Mouse (Mus musculus) stomach, embryonic 14.5 days (tissue): ENCODE measurements around the gene Cdh18. TPM values are rescaled to one million over a fixed set of nuclear protein-coding genes. Genes with fewer than 3 reads are reported as not detected.
"Not testable (repeated sequence)": the region's sequence is repeated elsewhere in the genome, so short reads cannot be mapped to it uniquely, and the experiment has no call there.

Experiments
- ATAC-seq: fragments of 200-750 bp; cut with Nextera tagmentation; 2 replicates; pipeline ENCODE4 v1.8.0; 2017; ENCODE audit warnings: low read depth, moderate TSS enrichment; ENCODE audit not compliant: insufficient number of reproducible peaks, insufficient read depth, low FRiP score
- H3K27ac ChIP-seq: fragments of 300-500 bp; sonication (generic); 2 replicates; pipeline ENCODE4 v1.5.1; 2014; ENCODE audit warnings: mild to moderate bottlenecking, low read length, moderate library complexity, mixed read lengths
- H3K27me3 ChIP-seq: fragments of 300-500 bp; sonication (generic); 2 replicates; pipeline ENCODE4 v1.6.1; 2014; ENCODE audit warnings: low read length, control low read depth, mixed read lengths; ENCODE audit not compliant: control insufficient read depth, insufficient read depth
- H3K36me3 ChIP-seq: fragments of 300-500 bp; sonication (generic); 2 replicates; pipeline ENCODE4 v1.6.1; 2014; ENCODE audit warnings: mild to moderate bottlenecking, control low read depth, low read length, moderate library complexity, mixed read lengths; ENCODE audit not compliant: control insufficient read depth, insufficient read depth
- H3K4me1 ChIP-seq: fragments of 300-500 bp; sonication (generic); 2 replicates; pipeline ENCODE4 v1.6.1; 2014; ENCODE audit warnings: low read length, control low read depth, mixed read lengths; ENCODE audit not compliant: control insufficient read depth, insufficient read depth
- H3K4me2 ChIP-seq: fragments of 300-500 bp; sonication (generic); replicated peaks from 2 replicates; pipeline ENCODE4 v1.6.1; 2014; ENCODE audit warnings: low read depth, low read length, control low read depth
- H3K4me3 ChIP-seq: fragments of 300-500 bp; sonication (generic); 2 replicates; pipeline ENCODE4 v1.5.1; 2014; ENCODE audit warnings: low read depth, low read length, control low read depth
- H3K9ac ChIP-seq: fragments of 300-500 bp; sonication (generic); replicated peaks from 2 replicates; pipeline ENCODE4 v1.6.1; 2014; ENCODE audit warnings: low read depth, mild to moderate bottlenecking, control low read depth, low read length, moderate library complexity, mixed read lengths
- H3K9me3 ChIP-seq: fragments of 300-500 bp; sonication (generic); 2 replicates; pipeline ENCODE4 v1.6.1; 2016; ENCODE audit warnings: low read depth, low read length, control low read depth; ENCODE audit not compliant: control insufficient read depth
- WGBS: fragments of 180-500 bp; shearing (Covaris S2); extraction: QIAGEN DNeasy Blood & Tissue Kit; methylation state at CpG from one replicate; pipeline ENCODE4 v1.1.7; 2014; 5-methylcytosine and 5-hydroxymethylcytosine counted together
- polyA plus RNA-seq: library from polyadenylated mRNA; unstranded; fragments of >200 nt; fragmentation: Nextera tagmentation; extraction: Ambion mirVana; gene quantifications from 2 replicates; pipeline ENCODE4 v1.2.1, GENCODE M21; 2014

Cdh18 gene
- polyA plus RNA-seq, 1 experiment from 2014 or later, result 5.1 TPM

- no peak overlapping the region for H3K4me2 ChIP-seq
- H3K4me3 ChIP-seq, result no peak overlapping the region
- no peaks in the 10 kb centered on the region for H3K36me3 ChIP-seq
- no peaks in the 10 kb centered on the region for H3K4me1 ChIP-seq
- H3K9me3 ChIP-seq, result no peaks in the 10 kb centered on the region
- H3K27ac ChIP-seq, result no peak overlapping the region
- ATAC-seq, result no peak
- H3K27me3 ChIP-seq, result no peaks in the 10 kb centered on the region
- H3K9ac ChIP-seq, result no peak overlapping the region
These were observed 184.2 kb downstream of the Cdh18 start for GRCm38 (mm10) chr15:22733039-22733438.

DNA sequence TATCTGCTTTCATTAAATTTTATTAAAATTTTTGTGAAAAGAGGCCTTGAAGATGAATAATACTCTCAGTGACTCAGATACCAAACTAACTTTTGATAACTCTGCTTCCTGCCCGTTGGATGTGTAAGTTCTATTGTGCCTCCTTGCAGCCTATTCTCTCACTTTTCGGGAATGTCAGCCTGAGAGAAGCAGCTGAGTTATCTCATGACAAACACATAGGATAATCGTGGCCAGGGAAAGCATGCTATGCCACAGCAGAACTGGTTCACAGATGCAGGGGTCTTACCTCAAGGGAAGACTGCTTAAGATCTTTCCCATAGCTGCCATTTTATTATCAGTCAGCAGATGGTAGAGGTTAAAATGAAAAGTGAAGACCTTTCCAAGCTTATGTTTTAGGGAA is 187.3 kb downstream of the Cdh18 start:
- no peak overlapping the region for H3K9ac ChIP-seq
- no peaks in the 10 kb centered on the region for H3K4me1 ChIP-seq
- ATAC-seq, result no peak
- no peaks in the 10 kb centered on the region for H3K9me3 ChIP-seq
- no peak overlapping the region for H3K4me3 ChIP-seq
- no peak overlapping the region for H3K27ac ChIP-seq
- WGBS, result 45% methylated on average over 3 of the region's 3 CpGs
- H3K36me3 ChIP-seq, result no peaks in the 10 kb centered on the region
- no peak overlapping the region for H3K4me2 ChIP-seq
- no peaks in the 10 kb centered on the region for H3K27me3 ChIP-seq

- not testable (repeated sequence) for H3K4me2 ChIP-seq, H3K27ac ChIP-seq, H3K36me3 ChIP-seq, ATAC-seq, H3K4me3 ChIP-seq, H3K9me3 ChIP-seq, H3K9ac ChIP-seq, H3K27me3 ChIP-seq, H3K4me1 ChIP-seq
These were observed 212.4 kb downstream of the Cdh18 start for GRCm38 (mm10) chr15:22761257-22761656.

- H3K9me3 ChIP-seq, H3K9ac ChIP-seq, ATAC-seq, H3K36me3 ChIP-seq, H3K27me3 ChIP-seq, H3K4me1 ChIP-seq, H3K4me3 ChIP-seq, H3K4me2 ChIP-seq, H3K27ac ChIP-seq: not testable (repeated sequence)
- WGBS, result 89% methylated on average over 3 of the region's 3 CpGs
These were observed 217.8 kb downstream of the Cdh18 start for GRCm38 (mm10) chr15:22766591-22766990.

GRCm38 (mm10) chr15:22776346-22776745 is 227.5 kb downstream of the Cdh18 start:
- H3K4me3 ChIP-seq, result no peak overlapping the region
- H3K4me2 ChIP-seq, result no peak overlapping the region
- 88% methylated on average over 4 of the region's 4 CpGs for WGBS
- H3K9ac ChIP-seq, result no peak overlapping the region
- no peaks in the 10 kb centered on the region for H3K9me3 ChIP-seq
- no peaks in the 10 kb centered on the region for H3K4me1 ChIP-seq
- no peaks in the 10 kb centered on the region for H3K36me3 ChIP-seq
- no peak overlapping the region for H3K27ac ChIP-seq
- no peak for ATAC-seq
- no peaks in the 10 kb centered on the region for H3K27me3 ChIP-seq

GRCm38 (mm10) chr15:22789696-22790095 is 240.9 kb downstream of the Cdh18 start:
- Histone ChIP-seq H3K27me3 (no peaks in the 10 kb centered on the region), H3K9ac (no peak overlapping the region), H3K4me1 (no peaks in the 10 kb centered on the region), H3K4me2 (no peak overlapping the region), H3K27ac (no peak overlapping the region), H3K9me3 (no peaks in the 10 kb centered on the region), H3K4me3 (no peak overlapping the region), H3K36me3 (no peaks in the 10 kb centered on the region)
- ATAC-seq, result no peak
- WGBS, result 76% methylated on average over 6 of the region's 6 CpGs

DNA sequence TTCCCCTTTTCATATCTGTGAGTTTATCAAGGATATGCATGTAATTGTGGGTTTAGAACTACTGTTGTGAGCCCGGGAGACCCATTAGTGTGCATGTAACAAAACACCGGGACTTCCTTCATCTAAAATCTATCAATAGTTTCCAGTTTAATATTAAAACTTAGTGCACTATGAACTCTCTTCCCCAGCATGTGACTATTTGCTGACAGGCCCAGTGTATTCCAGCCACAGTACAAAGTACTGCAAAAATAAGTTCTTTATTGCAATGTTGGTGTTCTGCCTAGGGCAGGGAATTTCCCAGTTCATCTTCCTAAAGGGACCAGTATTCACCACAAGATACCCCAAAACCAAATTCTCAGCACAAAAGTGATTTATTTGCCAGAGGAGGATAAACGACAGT is 243.0 kb downstream of the Cdh18 start:
- 88% methylated on average over 3 of the region's 3 CpGs for WGBS
- no peaks in the 10 kb centered on the region for H3K36me3 ChIP-seq
- no peak overlapping the region for H3K27ac ChIP-seq
- no peak overlapping the region for H3K4me3 ChIP-seq
- no peak overlapping the region for H3K4me2 ChIP-seq
- no peak for ATAC-seq
- no peak overlapping the region for H3K9ac ChIP-seq
- no peaks in the 10 kb centered on the region for H3K27me3 ChIP-seq
- no peaks in the 10 kb centered on the region for H3K9me3 ChIP-seq
- no peaks in the 10 kb centered on the region for H3K4me1 ChIP-seq

DNA sequence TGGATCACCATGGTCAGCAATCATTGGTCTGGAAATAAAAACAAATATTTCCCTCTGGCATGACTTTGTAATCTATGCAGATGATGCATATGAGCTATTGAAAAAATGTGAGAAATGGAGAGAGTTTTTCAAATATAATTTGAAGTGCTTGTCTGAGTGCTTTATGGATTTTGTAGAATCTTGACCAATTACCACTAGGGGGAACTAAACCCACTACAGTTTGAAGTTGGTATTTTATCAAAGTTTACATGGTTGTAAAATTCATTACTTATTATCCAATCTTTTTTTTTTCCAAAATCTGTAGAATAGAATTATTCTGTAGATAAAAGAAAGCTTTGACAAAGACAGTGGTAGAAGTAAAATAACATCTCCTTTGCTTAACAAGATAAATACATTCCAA is 284.3 kb downstream of the Cdh18 start:
- no peak for ATAC-seq
- Histone ChIP-seq H3K4me1 (no peaks in the 10 kb centered on the region), H3K27ac (no peak overlapping the region), H3K4me3 (no peak overlapping the region), H3K9ac (no peak overlapping the region), H3K36me3 (no peaks in the 10 kb centered on the region), H3K4me2 (no peak overlapping the region), H3K9me3 (no peaks in the 10 kb centered on the region), H3K27me3 (no peaks in the 10 kb centered on the region)

- no peak overlapping the region for H3K27ac ChIP-seq
- H3K4me1 ChIP-seq, result no peaks in the 10 kb centered on the region
- no peaks in the 10 kb centered on the region for H3K9me3 ChIP-seq
- H3K27me3 ChIP-seq, result no peaks in the 10 kb centered on the region
- no peak for ATAC-seq
- 44% methylated on average over 1 of the region's 1 CpGs for WGBS
- no peak overlapping the region for H3K9ac ChIP-seq
- no peak overlapping the region for H3K4me3 ChIP-seq
- H3K4me2 ChIP-seq, result no peak overlapping the region
- H3K36me3 ChIP-seq, result no peaks in the 10 kb centered on the region
These were observed 288.4 kb downstream of the Cdh18 start for GRCm38 (mm10) chr15:22837173-22837572.
